Mouse (Mus musculus) kidney, embryonic 16.5 days (tissue): Measurements from ENCODE around the gene Cdh24. TPM values are rescaled to one million over a fixed set of nuclear protein-coding genes. Genes with fewer than 3 reads are reported as not detected.

Experiments
- ATAC-seq: fragments of 200-750 bp; cut with Nextera tagmentation; 2 replicates; pipeline ENCODE4 v1.8.0; 2017; ENCODE audit warnings: moderate TSS enrichment; ENCODE audit not compliant: low FRiP score, low TSS enrichment
- H3K27ac ChIP-seq: fragments of 300-500 bp; sonication (generic); 2 replicates; pipeline ENCODE4 v1.5.1; 2014; ENCODE audit warnings: low read length
- H3K27me3 ChIP-seq: fragments of 300-500 bp; sonication (generic); 2 replicates; pipeline ENCODE4 v1.6.1; 2014; ENCODE audit warnings: low read length, control low read depth, mixed read lengths; ENCODE audit not compliant: insufficient read depth
- H3K36me3 ChIP-seq: fragments of 300-500 bp; sonication (generic); 2 replicates; pipeline ENCODE4 v1.6.1; 2014; ENCODE audit warnings: low read length, control low read depth, mixed read lengths; ENCODE audit not compliant: insufficient read depth
- H3K4me1 ChIP-seq: fragments of 300-500 bp; sonication (generic); 2 replicates; pipeline ENCODE4 v1.6.1; 2014; ENCODE audit warnings: low read length, control low read depth, mixed read lengths; ENCODE audit not compliant: insufficient read depth
- H3K4me2 ChIP-seq: fragments of 300-500 bp; sonication (generic); replicated peaks from 2 replicates; pipeline ENCODE4 v1.6.1; 2014; ENCODE audit warnings: low read depth, low read length
- H3K4me3 ChIP-seq: fragments of 300-500 bp; sonication (generic); 2 replicates; pipeline ENCODE4 v1.5.1; 2014; ENCODE audit warnings: mild to moderate bottlenecking, low read length
- H3K9ac ChIP-seq: fragments of 300-500 bp; sonication (generic); replicated peaks from 2 replicates; pipeline ENCODE4 v1.6.1; 2014; ENCODE audit warnings: low read length
- H3K9me3 ChIP-seq: fragments of 300-500 bp; sonication (generic); 2 replicates; pipeline ENCODE4 v1.6.1; 2016; ENCODE audit warnings: low read length, control low read depth
- WGBS: fragments of 180-500 bp; shearing (Covaris S2); extraction: QIAGEN DNeasy Blood & Tissue Kit; methylation state at CpG from one replicate; pipeline ENCODE4 v1.1.7; 2014; 5-methylcytosine and 5-hydroxymethylcytosine counted together
- polyA plus RNA-seq: library from polyadenylated mRNA; unstranded; fragments of >200 nt; fragmentation: Nextera tagmentation; extraction: Ambion mirVana; gene quantifications from 2 replicates; pipeline ENCODE4 v1.2.1, GENCODE M21; 2015

Gene Cdh24
- 3.4 TPM in 2 replicates for polyA plus RNA-seq

- ATAC-seq, result peak; percentile 94
- peak within 1 kb of the TSS; percentile 68 for H3K9ac ChIP-seq
- peaks cover 53% of the 10 kb centered on the region for H3K36me3 ChIP-seq
- peak within 1 kb of the TSS; percentile 60 for H3K4me3 ChIP-seq
- H3K4me1 ChIP-seq, result peaks cover 15% of the 10 kb centered on the region
- WGBS, result under 1% methylated on average over 37 of the region's 52 CpGs
- H3K27ac ChIP-seq, result peak within 1 kb of the TSS; percentile 78
- H3K4me2 ChIP-seq, result peak within 1 kb of the TSS; percentile 94
- H3K27me3 ChIP-seq, result no peaks in the 10 kb centered on the region
- no peaks in the 10 kb centered on the region for H3K9me3 ChIP-seq
Measured at GRCm38 (mm10) chr14:54641305-54641969, at the start of gene Cdh24. TSS of gene Cdh24 (minus strand) at chr14:54641364.

GRCm38 (mm10) chr14:54687251-54687650 is 46.1 kb upstream of the Cdh24 start:
- Histone ChIP-seq H3K27ac (peak overlapping the region; percentile 86), H3K9ac (peak overlapping the region; percentile 98), H3K4me2 (peak overlapping the region; percentile 69), H3K4me1 (peaks cover 35% of the 10 kb centered on the region), H3K27me3 (no peaks in the 10 kb centered on the region), H3K4me3 (peak overlapping the region; percentile 92), H3K9me3 (no peaks in the 10 kb centered on the region), H3K36me3 (peaks cover 26% of the 10 kb centered on the region)
- ATAC-seq, result no peak
- 1% methylated on average over 8 of the region's 8 CpGs for WGBS

- Histone ChIP-seq H3K27me3 (no peaks in the 10 kb centered on the region), H3K9ac (peak within 1 kb of the TSS; percentile 98), H3K27ac (peak within 1 kb of the TSS; percentile 98), H3K4me2 (peak within 1 kb of the TSS; percentile 86), H3K4me3 (peak within 1 kb of the TSS; percentile 92), H3K36me3 (peaks cover 29% of the 10 kb centered on the region), H3K4me1 (peaks cover 35% of the 10 kb centered on the region), H3K9me3 (no peaks in the 10 kb centered on the region)
- WGBS, result under 1% methylated on average over 44 of the region's 44 CpGs
- peak; percentile 97 for ATAC-seq
Measured at GRCm38 (mm10) chr14:54686522-54687143, 45.5 kb upstream of the Cdh24 start, which contains the start of gene Acin1. TSS of gene Acin1 (minus strand) at chr14:54686931.

- H3K9ac ChIP-seq, result peak within 1 kb of the TSS; percentile 98
- peaks cover 29% of the 10 kb centered on the region for H3K36me3 ChIP-seq
Measured at GRCm38 (mm10) chr14:54686063-54686521, 44.9 kb upstream of the Cdh24 start, which contains the start of gene 1700123O20Rik. TSS of gene 1700123O20Rik (plus strand) at chr14:54686216.

GRCm38 (mm10) chr14:54685471-54685870 is 44.3 kb upstream of the Cdh24 start:
- H3K9ac ChIP-seq, result peak overlapping the region; percentile 98
- 8% methylated on average over 8 of the region's 8 CpGs for WGBS
- no peak for ATAC-seq
- peak overlapping the region; percentile 92 for H3K4me3 ChIP-seq
- H3K36me3 ChIP-seq, result peaks cover 23% of the 10 kb centered on the region
- H3K4me2 ChIP-seq, result peak overlapping the region; percentile 86
- no peaks in the 10 kb centered on the region for H3K9me3 ChIP-seq
- H3K4me1 ChIP-seq, result peaks cover 35% of the 10 kb centered on the region
- no peaks in the 10 kb centered on the region for H3K27me3 ChIP-seq
- peak overlapping the region; percentile 98; the same call in 1 of the 2 replicates for H3K27ac ChIP-seq

More at GRCm38 (mm10) chr14:54686063-54686521, 44.9 kb upstream of the Cdh24 start, which contains the start of gene 1700123O20Rik:
- H3K27ac ChIP-seq, result peak within 1 kb of the TSS; percentile 98
- under 1% methylated on average over 41 of the region's 41 CpGs for WGBS
- peak within 1 kb of the TSS; percentile 92 for H3K4me3 ChIP-seq
- ATAC-seq, result peak; percentile 88
- peak within 1 kb of the TSS; percentile 86 for H3K4me2 ChIP-seq
- peaks cover 35% of the 10 kb centered on the region for H3K4me1 ChIP-seq
- H3K27me3 ChIP-seq, result no peaks in the 10 kb centered on the region
- H3K9me3 ChIP-seq, result no peaks in the 10 kb centered on the region

GRCm38 (mm10) chr14:54682396-54682795 is 41.2 kb upstream of the Cdh24 start:
- no peaks in the 10 kb centered on the region for H3K27me3 ChIP-seq
- H3K36me3 ChIP-seq, result peaks cover 27% of the 10 kb centered on the region; the same call in 1 of the 2 replicates
- no peak overlapping the region for H3K9ac ChIP-seq
- H3K4me1 ChIP-seq, result peaks cover 17% of the 10 kb centered on the region
- no peak overlapping the region for H3K4me2 ChIP-seq
- no peak overlapping the region for H3K27ac ChIP-seq
- WGBS, result 81% methylated on average over 3 of the region's 3 CpGs
- no peak for ATAC-seq
- no peak overlapping the region for H3K4me3 ChIP-seq
- H3K9me3 ChIP-seq, result no peaks in the 10 kb centered on the region

GRCm38 (mm10) chr14:54678657-54679304 is 37.6 kb upstream of the Cdh24 start:
- H3K4me2 ChIP-seq, result no peak overlapping the region
- peaks cover 52% of the 10 kb centered on the region for H3K36me3 ChIP-seq
- 77% methylated on average over 16 of the region's 16 CpGs for WGBS
- no peaks in the 10 kb centered on the region for H3K9me3 ChIP-seq
- no peak overlapping the region for H3K4me3 ChIP-seq
- no peak overlapping the region for H3K9ac ChIP-seq
- no peak overlapping the region for H3K27ac ChIP-seq
- H3K4me1 ChIP-seq, result peaks cover 6% of the 10 kb centered on the region; the same call in 1 of the 2 replicates
- H3K27me3 ChIP-seq, result no peaks in the 10 kb centered on the region
- no peak for ATAC-seq

GRCm38 (mm10) chr14:54676290-54676689 is 35.1 kb upstream of the Cdh24 start:
- no peak overlapping the region for H3K27ac ChIP-seq
- no peak for ATAC-seq

GRCm38 (mm10) chr14:54674317-54674716 is 33.2 kb upstream of the Cdh24 start:
- no peak overlapping the region for H3K27ac ChIP-seq
- ATAC-seq, result no peak
- H3K36me3 ChIP-seq, result peaks cover 52% of the 10 kb centered on the region
- H3K27me3 ChIP-seq, result no peaks in the 10 kb centered on the region
- H3K9ac ChIP-seq, result no peak overlapping the region
- H3K9me3 ChIP-seq, result no peaks in the 10 kb centered on the region
- no peaks in the 10 kb centered on the region for H3K4me1 ChIP-seq
- no peak overlapping the region for H3K4me2 ChIP-seq
- 68% methylated on average over 2 of the region's 2 CpGs for WGBS
- H3K4me3 ChIP-seq, result no peak overlapping the region

More at GRCm38 (mm10) chr14:54676290-54676689, 35.1 kb upstream of the Cdh24 start:
- Histone ChIP-seq H3K4me3 (no peak overlapping the region), H3K9ac (no peak overlapping the region), H3K4me1 (no peaks in the 10 kb centered on the region), H3K9me3 (no peaks in the 10 kb centered on the region), H3K4me2 (no peak overlapping the region), H3K36me3 (peaks cover 49% of the 10 kb centered on the region), H3K27me3 (no peaks in the 10 kb centered on the region)
- WGBS, result 86% methylated on average over 5 of the region's 5 CpGs
